Mouse (Mus musculus) intestine, embryonic 16.5 days (tissue): ENCODE data around the gene Nt5dc3. TPM values are rescaled to one million over a fixed set of nuclear protein-coding genes. Genes with fewer than 3 reads are reported as not detected.

ENCODE experiments used
- ATAC-seq: fragments of 200-750 bp; cut with Nextera tagmentation; 2 replicates; pipeline ENCODE4 v1.8.0; 2017; ENCODE audit warnings: moderate TSS enrichment, moderate library complexity
- H3K27ac ChIP-seq: fragments of 300-500 bp; sonication (generic); 2 replicates; pipeline ENCODE4 v1.5.1; 2014; ENCODE audit warnings: mild to moderate bottlenecking, low read length
- H3K27me3 ChIP-seq: fragments of 300-500 bp; sonication (generic); replicated peaks from 2 replicates; pipeline ENCODE4 v1.6.1; 2014; ENCODE audit warnings: low read length, control low read depth, mixed read lengths; ENCODE audit not compliant: control insufficient read depth, insufficient read depth
- H3K36me3 ChIP-seq: fragments of 300-500 bp; sonication (generic); 2 replicates; pipeline ENCODE4 v1.6.1; 2014; ENCODE audit warnings: low read length, control low read depth; ENCODE audit not compliant: control insufficient read depth, insufficient read depth
- H3K4me1 ChIP-seq: fragments of 300-500 bp; sonication (generic); 2 replicates; pipeline ENCODE4 v1.6.1; 2014; ENCODE audit warnings: low read length, control low read depth, mixed read lengths; ENCODE audit not compliant: control insufficient read depth, insufficient read depth
- H3K4me2 ChIP-seq: fragments of 300-500 bp; sonication (generic); 2 replicates; pipeline ENCODE4 v1.6.1; 2014; ENCODE audit warnings: low read depth, low read length, control low read depth
- H3K4me3 ChIP-seq: fragments of 300-500 bp; sonication (generic); 2 replicates; pipeline ENCODE4 v1.5.1; 2014; ENCODE audit warnings: mild to moderate bottlenecking, low read length
- H3K9ac ChIP-seq: fragments of 300-500 bp; sonication (generic); 2 replicates; pipeline ENCODE4 v1.6.1; 2014; ENCODE audit warnings: low read depth, low read length
- H3K9me3 ChIP-seq: fragments of 300-500 bp; sonication (generic); 2 replicates; pipeline ENCODE4 v1.6.1; 2016; ENCODE audit warnings: low read length, control low read depth; ENCODE audit not compliant: control insufficient read depth
- WGBS: fragments of 180-500 bp; shearing (Covaris S2); extraction: QIAGEN DNeasy Blood & Tissue Kit; methylation state at CpG from one replicate; pipeline ENCODE4 v1.1.7; 2014; 5-methylcytosine and 5-hydroxymethylcytosine counted together
- polyA plus RNA-seq: library from polyadenylated mRNA; unstranded; fragments of >200 nt; fragmentation: Nextera tagmentation; extraction: Ambion mirVana; gene quantifications from 2 replicates; pipeline ENCODE4 v1.2.1, GENCODE M21; 2015

Gene Nt5dc3
- 0.91 and 1.0 TPM in 2 replicates for polyA plus RNA-seq

DNA sequence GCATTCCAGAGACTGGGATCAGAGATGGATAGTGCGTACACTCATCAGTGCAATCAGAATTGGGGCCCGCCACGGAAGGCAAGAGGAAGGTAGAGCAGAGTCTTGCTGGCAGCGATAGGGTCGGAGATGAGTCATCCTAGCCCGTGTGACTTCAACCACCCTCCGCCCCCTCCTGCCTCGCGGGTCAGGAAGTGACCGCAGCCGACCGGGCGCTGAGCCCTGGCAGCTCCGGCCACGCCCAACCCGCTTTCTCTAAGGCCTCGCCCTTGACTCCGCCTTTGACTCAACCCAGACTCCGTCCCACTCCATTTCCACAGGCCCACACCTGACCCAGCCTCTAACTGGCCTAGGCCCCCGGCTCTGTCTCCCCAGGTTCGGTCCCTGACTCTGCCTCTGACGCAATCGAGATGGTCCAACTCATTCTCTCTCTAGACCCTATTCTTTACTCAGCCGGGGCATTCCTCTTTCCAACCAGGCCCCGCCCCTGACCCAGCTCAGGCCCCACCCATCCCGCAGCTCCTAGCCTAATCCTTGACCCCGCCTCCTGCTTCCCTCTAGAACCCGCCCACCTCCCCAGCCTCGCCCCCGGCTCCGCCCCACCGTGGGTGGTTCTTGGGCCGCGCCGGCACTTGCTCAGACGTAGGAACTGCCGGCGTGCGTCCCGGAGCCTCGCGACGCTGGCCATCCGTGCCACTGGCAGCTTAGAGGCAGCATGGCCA is at the start of gene Nt5dc3:
Gene Nt5dc3, plus strand, starts transcription at position 608 of the 719 bp plus-strand sequence.
- H3K36me3 ChIP-seq, result no peaks in the 10 kb centered on the region
- WGBS, result under 1% methylated on average over 44 of the region's 44 CpGs
- peak; percentile 97 for ATAC-seq

GRCm38 (mm10) chr10:86730823-86731499 is 47.8 kb upstream of the Nt5dc3 start:
- WGBS, result 10% methylated on average over 22 of the region's 22 CpGs

More for the DNA sequence above, at the start of gene Nt5dc3:
- Histone ChIP-seq H3K4me1 (peaks cover 21% of the 10 kb centered on the region), H3K27ac (peak within 1 kb of the TSS; percentile 76), H3K4me3 (peak within 1 kb of the TSS; percentile 67), H3K9me3 (no peaks in the 10 kb centered on the region), H3K27me3 (no peaks in the 10 kb centered on the region; the same call in 1 of the 2 replicates), H3K4me2 (peak within 1 kb of the TSS; percentile 100), H3K9ac (peak within 1 kb of the TSS; percentile 77)

DNA sequence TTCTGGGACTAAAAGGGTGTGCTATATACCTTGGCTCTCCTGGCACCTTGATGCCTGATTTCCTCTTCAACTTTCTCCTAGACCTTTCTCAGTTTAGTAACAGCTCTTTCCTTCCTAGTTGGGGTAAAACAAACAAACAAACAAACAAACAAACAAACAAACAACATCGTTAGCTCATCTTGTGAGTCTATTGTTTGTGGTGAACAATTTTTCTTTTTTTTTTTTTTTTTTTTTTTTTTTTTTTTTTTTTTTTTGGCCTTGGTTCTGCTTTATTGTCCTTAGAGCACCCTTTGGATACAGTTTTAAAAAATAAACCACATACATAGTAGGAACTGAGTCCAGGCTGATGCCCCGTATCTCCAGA is 47.3 kb upstream of the Nt5dc3 start:
- 50% methylated on average over 2 of the region's 2 CpGs for WGBS
- H3K4me1 ChIP-seq, result no peaks in the 10 kb centered on the region
- no peaks in the 10 kb centered on the region for H3K36me3 ChIP-seq
- no peak overlapping the region for H3K4me2 ChIP-seq
- no peak for ATAC-seq
- H3K9ac ChIP-seq, result no peak overlapping the region
- no peak overlapping the region for H3K4me3 ChIP-seq
- no peaks in the 10 kb centered on the region for H3K9me3 ChIP-seq
- H3K27ac ChIP-seq, result no peak overlapping the region
- no peaks in the 10 kb centered on the region for H3K27me3 ChIP-seq

More at GRCm38 (mm10) chr10:86730823-86731499, 47.8 kb upstream of the Nt5dc3 start:
- peak overlapping the region; percentile 85 for H3K4me2 ChIP-seq
- H3K36me3 ChIP-seq, result no peaks in the 10 kb centered on the region
- ATAC-seq, result peak; percentile 57
- H3K27me3 ChIP-seq, result no peaks in the 10 kb centered on the region
- H3K4me3 ChIP-seq, result peak overlapping the region; percentile 51
- 0 out of 2 replicates have a peak overlapping the region, but pooled peaks have one; percentile 3 for H3K27ac ChIP-seq
- H3K9ac ChIP-seq, result peak overlapping the region; percentile 61
- no peaks in the 10 kb centered on the region for H3K9me3 ChIP-seq
- no peaks in the 10 kb centered on the region for H3K4me1 ChIP-seq

DNA sequence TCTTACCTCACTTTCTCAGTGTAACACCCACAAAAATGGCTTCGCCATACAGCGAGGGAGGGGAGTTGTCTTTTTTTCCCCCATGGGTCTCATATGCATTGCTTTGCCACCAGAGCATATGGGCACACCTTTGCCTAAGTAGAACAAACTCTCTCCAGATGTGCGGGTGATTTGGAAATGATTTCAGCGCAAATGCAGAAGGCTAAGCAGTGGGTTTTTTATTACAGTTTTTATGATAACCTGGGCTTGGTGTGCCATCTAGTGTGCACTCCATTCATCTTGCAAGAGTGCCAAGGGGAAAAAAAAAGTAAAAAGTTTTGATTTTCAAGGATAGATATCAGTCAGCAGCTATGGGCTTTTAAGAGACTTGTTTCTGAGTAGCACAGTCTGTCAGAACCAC is 43.8 kb upstream of the Nt5dc3 start:
- Histone ChIP-seq H3K4me3 (no peak overlapping the region), H3K4me1 (no peaks in the 10 kb centered on the region), H3K9me3 (no peaks in the 10 kb centered on the region), H3K36me3 (no peaks in the 10 kb centered on the region), H3K4me2 (no peak overlapping the region), H3K27ac (no peak overlapping the region), H3K9ac (no peak overlapping the region), H3K27me3 (no peaks in the 10 kb centered on the region)
- WGBS, result 81% methylated on average over 4 of the region's 4 CpGs
- no peak for ATAC-seq

DNA sequence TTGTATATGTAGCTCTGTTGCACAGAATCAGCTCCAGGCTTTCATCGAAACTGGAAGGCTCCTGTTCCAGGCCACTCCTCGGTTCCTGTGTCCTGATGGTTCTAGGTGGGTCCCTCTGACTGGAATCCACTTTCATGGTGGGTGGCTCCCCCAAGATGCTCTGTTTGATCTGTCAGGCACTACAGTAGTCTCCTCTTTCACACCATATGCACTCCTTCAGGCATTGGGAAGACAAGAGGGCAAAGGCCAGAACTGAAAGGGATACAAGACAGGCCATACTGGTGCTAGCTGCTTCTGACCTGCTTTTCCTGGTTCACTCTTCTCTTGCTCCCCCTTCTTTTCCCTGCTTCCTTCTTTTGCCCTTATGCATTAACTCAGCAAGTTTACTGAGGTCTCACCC is 35.9 kb upstream of the Nt5dc3 start:
- H3K9me3 ChIP-seq, result no peaks in the 10 kb centered on the region
- 90% methylated on average over 2 of the region's 2 CpGs for WGBS
- no peak overlapping the region for H3K9ac ChIP-seq
- H3K4me2 ChIP-seq, result no peak overlapping the region
- H3K27ac ChIP-seq, result no peak overlapping the region
- ATAC-seq, result no peak
- H3K4me3 ChIP-seq, result no peak overlapping the region
- H3K4me1 ChIP-seq, result no peaks in the 10 kb centered on the region
- no peaks in the 10 kb centered on the region for H3K27me3 ChIP-seq
- no peaks in the 10 kb centered on the region for H3K36me3 ChIP-seq

- H3K9ac ChIP-seq, result no peak overlapping the region
- 86% methylated on average over 7 of the region's 7 CpGs for WGBS
Observed at GRCm38 (mm10) chr10:86744306-86744705, 34.5 kb upstream of the Nt5dc3 start.

DNA sequence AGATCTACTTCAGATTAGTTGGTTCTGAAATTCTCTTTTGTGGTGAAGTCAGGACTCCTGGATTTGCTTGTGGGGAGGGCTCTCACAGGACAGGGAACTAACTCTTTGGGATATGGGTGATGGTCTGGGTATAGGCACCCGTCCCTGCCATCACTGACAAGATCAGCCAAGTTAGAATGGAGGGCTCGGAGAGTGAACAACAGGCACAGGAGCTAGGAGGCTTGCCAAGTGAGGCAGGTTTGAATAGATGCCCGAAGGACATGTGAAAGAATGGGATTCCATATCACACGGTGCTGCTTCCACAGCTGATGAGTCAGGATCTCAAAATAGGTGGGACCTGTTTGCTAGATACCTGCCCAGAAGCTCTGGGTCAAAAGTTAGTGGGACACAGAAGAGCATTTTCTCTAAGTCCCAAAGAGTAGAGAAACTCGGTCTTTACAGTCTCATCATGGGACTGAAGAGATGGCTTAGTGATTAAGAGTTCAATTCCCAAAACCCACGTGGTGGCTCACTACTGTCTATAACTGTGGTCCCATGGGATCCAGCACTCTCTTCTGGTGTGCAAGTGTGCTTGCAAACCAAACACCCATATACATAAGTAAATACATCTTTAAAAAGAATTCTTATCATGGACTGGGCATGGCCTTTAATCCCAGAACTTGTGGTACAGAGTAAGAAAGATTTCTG is 22.8 kb upstream of the Nt5dc3 start:
- Histone ChIP-seq H3K4me3 (no peak overlapping the region), H3K9me3 (no peaks in the 10 kb centered on the region), H3K36me3 (no peaks in the 10 kb centered on the region), H3K4me1 (no peaks in the 10 kb centered on the region), H3K27ac (no peak overlapping the region), H3K4me2 (no peak overlapping the region), H3K9ac (no peak overlapping the region), H3K27me3 (no peaks in the 10 kb centered on the region)
- ATAC-seq, result no peak
- 84% methylated on average over 6 of the region's 6 CpGs for WGBS

More at GRCm38 (mm10) chr10:86744306-86744705, 34.5 kb upstream of the Nt5dc3 start:
- no peaks in the 10 kb centered on the region for H3K4me1 ChIP-seq
- H3K4me2 ChIP-seq, result no peak overlapping the region
- no peaks in the 10 kb centered on the region for H3K9me3 ChIP-seq
- H3K27me3 ChIP-seq, result no peaks in the 10 kb centered on the region
- H3K36me3 ChIP-seq, result no peaks in the 10 kb centered on the region
- H3K4me3 ChIP-seq, result no peak overlapping the region
- no peak overlapping the region for H3K27ac ChIP-seq
- ATAC-seq, result no peak

DNA sequence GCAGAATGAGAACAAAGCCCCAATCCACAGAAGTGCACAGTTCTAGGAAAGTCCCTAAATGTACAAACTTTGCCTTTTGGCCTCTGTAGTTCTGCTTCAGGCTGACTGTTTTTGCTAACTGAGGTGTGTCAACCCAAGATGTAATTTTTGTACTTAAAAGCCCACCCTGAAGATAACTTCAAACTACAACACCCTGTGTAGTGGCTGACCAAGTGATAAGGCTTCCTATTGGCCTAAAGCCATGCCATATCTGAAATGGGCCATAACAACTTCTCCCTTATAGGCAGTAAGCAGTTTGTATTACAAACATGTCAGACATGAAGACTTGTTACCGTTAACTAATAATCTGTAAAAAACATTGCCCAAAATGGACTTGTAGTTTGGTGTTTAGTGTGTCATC is 21.1 kb upstream of the Nt5dc3 start:
- no peaks in the 10 kb centered on the region for H3K36me3 ChIP-seq
- no peak overlapping the region for H3K4me3 ChIP-seq
- no peak overlapping the region for H3K9ac ChIP-seq
- ATAC-seq, result no peak
- H3K4me1 ChIP-seq, result no peaks in the 10 kb centered on the region
- H3K4me2 ChIP-seq, result no peak overlapping the region
- H3K9me3 ChIP-seq, result no peaks in the 10 kb centered on the region
- no peak overlapping the region for H3K27ac ChIP-seq
- 92% methylated on average over 1 of the region's 1 CpGs for WGBS
- H3K27me3 ChIP-seq, result no peaks in the 10 kb centered on the region

DNA sequence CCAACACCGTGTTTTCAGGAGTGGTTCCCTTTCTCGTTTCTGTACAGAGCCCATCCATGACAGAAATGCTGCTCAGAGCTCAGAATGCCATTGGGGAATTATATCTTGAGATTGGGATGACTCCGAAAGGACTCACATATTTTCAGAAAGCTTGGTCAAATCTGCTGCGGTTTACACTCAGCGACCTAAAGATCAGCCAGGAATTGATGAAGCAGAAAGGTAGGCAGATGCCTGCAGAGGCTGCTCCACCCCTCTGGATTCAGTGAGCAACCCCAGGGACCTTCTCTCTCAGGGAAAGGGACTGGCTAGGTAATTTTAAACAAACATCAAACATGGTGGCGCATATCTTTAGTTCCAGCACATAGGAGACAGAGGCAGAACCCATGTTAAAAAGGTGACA is 20.6 kb upstream of the Nt5dc3 start:
- Histone ChIP-seq H3K36me3 (no peaks in the 10 kb centered on the region), H3K4me3 (no peak overlapping the region), H3K4me1 (no peaks in the 10 kb centered on the region), H3K27me3 (no peaks in the 10 kb centered on the region), H3K27ac (no peak overlapping the region), H3K9ac (no peak overlapping the region), H3K4me2 (no peak overlapping the region), H3K9me3 (0 out of 2 replicates have a peak, but pooled peaks cover 3% of the 10 kb centered on the region)
- 89% methylated on average over 6 of the region's 6 CpGs for WGBS
- no peak for ATAC-seq
